Mouse (Mus musculus) cerebellum, postnatal 36 days (tissue): ENCODE data around the gene Treml2.
"Not testable (repeated sequence)": the region's sequence is repeated elsewhere in the genome, so short reads cannot be mapped to it uniquely, and the experiment has no call there.

Experiments used
- DNase-seq, 2 experiments: peaks; one replicate each; pipeline ENCODE4 v3.0.0; 2021 to 2022; ENCODE audit warnings: mixed read lengths in 2 of 2

Gene Treml2

DNA sequence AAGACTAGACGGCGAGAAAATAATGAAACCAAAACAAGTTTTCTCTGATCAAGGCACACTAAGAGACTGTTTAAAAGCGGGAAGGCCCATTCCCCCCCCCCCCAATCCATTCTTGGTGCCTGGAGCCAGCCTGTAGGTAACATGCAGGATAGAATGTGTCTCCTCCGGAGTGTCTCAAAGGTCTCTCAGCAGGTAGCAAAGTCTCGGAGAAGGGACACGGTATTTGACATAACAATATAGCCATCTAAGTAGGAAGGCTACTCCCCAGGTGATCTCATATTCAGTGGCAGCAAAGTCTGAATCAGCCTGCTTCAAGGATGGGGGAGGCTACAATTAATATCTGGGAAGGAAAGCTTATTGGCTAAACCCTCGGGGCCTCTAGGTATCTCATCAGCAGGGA is 53.7 kb downstream of the Treml2 start:
- DNase-seq: not testable (repeated sequence)

DNA sequence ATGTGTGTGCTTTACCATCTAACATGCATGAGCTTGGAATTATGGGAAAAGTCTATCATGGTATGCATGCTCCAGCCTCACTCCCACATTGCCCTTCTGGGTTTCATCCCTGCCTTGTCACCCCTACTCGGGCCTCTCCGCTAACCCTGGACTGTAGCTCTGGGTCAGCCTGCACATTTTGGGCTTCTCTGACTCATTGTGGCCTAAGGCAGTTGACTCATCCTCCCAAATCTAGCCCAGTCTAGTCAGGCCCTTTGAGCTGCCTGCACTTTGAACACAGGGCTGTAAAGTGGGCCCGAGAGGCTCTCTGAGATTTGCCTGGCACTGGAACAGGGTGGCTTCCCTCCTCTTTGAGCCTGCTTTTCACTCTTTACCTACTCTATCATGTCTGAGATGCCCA is 56.5 kb downstream of the Treml2 start:
- DNase-seq: no peak

GRCm38 (mm10) chr17:48357892-48358291 is 58.6 kb downstream of the Treml2 start:
- no peak for DNase-seq

GRCm38 (mm10) chr17:48359616-48360015 is 60.3 kb downstream of the Treml2 start, which contains the start of gene Treml1:
TSS of gene Treml1 (plus strand) at chr17:48359916.
- no peak for DNase-seq

GRCm38 (mm10) chr17:48360462-48360861 is 61.2 kb downstream of the Treml2 start:
- DNase-seq: no peak
